Mouse (Mus musculus) CD4-positive, CD25-positive, alpha-beta regulatory T cell, adult 9 weeks (primary cell): ENCODE results near the gene Nup98. TPM values are rescaled to one million over a fixed set of nuclear protein-coding genes. Genes with fewer than 3 reads are reported as not detected.

ENCODE experiments used
- polyA plus RNA-seq: library from polyadenylated mRNA; unstranded; fragments of 100-300 nt; shearing (Covaris generic); gene quantifications from one replicate; pipeline ENCODE4 v1.2.1, GENCODE M21; 2017

Nup98 gene
- polyA plus RNA-seq = 19.9 TPM

DNA sequence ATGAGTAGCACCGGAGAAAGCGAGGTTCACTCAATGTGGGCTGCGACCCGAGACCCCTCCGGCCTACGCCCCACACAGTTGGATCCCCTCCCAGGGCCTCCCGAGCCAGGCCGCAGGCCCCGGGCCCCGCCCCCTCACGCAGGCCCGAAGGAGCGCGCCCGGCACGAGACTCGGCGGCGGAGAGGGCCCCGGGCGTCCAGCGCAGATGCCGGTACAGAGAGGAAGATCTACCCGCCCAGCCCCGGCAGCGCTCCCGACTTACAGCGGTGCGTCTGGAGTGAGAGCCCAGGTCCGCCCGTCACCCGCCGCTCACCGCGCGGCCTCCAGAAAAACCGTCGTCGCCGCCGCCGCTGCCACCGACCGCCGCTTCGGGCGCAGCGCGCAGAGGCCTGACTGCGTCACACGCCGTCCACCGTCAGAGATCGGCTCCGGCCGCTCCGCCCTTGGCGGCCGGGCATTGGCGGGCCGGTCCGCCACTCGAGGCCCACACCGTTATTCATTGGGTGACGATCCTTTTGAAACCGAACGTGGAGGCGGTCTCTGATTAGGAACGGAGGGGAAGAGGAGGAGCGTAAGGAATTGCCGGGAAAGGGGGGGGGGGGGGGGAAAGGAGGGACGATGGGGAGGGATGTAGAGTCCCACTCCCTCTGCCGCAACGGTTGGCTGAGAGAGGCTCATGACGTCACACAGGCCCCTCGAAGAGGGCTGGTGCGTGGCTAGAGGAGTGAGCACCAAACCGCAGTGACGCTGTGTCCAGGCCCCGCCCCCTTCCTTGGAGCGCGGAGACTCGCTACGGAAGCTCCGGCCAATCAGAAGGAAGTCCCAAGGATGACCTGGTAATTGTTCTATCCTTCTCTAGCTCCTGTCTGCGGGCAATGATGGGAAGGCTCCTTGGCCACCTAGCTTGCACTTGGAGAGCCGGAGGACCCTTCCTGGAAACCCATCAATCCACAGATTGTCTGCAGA lies at the start of gene Nup98, which contains the start of gene Pgap2:
Gene Nup98 (minus strand): TSS at position 421 of the 966 bp plus-strand sequence.
Gene Pgap2 (plus strand): TSS at position 453 of the 966 bp plus-strand sequence.

DNA sequence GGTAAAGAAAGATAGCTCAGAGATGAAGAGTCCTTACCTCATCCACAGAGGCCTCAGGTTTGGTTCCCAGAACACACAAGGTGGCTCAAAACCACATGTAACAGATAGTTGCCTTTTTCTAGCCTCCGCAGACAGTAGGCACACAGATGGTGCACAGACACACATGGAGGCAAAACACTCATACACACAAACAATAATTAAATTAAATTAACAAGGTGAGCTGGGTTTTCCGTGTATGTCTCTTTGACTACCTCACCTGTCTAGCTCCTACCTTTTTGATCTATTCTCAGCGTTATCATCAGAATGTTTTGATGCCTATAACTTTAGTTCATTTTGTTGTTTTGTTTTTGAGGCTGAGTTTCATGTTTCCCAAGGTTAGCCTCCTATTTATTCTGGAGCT lies 46.0 kb upstream of the Nup98 start, which contains the start of gene Rhog:
Gene Rhog (minus strand): TSS at position 101 of the 400 bp plus-strand sequence.

DNA sequence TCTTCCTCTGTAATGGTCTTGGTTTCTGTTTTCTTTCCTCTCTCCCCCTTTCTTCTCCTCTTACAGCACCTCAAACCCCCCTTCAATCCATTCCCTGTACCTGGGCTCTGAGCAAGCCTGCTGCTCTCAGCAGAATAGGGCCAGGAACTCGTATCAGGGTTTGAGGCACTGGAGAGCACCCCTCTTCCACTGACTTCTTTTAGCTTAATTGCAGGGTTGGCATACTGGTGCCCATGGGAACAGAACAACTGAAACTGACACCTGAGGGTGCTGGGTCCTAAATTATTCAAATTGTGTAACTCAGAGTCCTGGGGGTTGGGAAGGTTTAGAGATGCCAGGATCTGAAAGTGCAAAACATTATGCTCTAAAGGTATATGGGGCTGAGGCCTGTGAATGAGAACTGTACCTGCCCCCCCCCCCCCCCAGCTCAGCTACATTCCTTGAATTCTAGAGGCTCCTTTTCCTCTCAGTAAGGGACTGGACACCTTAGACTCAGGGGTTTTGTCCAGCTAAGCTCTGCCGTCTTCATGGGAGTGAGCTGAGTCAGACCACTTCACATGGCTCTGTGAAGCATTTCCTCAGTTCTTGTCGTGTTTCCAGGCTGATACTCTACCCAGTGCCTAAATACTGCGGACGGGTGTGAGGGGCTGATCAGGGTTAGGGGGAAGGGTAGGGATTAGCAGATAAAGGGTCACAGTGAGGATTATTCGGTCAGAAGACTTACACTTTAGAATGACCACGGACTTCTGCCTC lies 93.2 kb downstream of the Nup98 start, which contains the start of gene Chrna10:
Gene Chrna10 (minus strand): TSS at position 250 of the 753 bp plus-strand sequence.

DNA sequence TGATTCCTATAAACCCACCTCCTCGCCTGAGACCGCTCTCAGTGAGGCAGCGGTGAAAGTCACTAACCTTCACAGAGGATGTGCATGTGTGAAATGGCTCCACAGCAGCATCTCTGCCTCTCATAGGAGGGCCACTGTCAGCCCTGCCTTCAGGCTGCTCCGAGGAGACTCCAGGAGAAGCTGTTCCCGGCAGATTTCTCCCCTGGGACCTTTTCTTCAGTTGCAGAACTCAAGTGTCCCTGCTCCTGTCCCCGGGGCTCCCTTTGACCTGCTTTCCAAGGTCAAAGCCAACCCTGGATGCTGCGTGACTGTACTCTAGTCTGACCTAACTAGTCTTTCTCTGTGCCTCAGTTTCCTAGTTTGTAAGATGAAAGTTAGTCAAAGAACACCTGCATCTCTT lies 100.8 kb downstream of the Nup98 start, which contains the start of gene Art5:
Gene Art5 (minus strand): TSS at position 319 of the 400 bp plus-strand sequence.

DNA sequence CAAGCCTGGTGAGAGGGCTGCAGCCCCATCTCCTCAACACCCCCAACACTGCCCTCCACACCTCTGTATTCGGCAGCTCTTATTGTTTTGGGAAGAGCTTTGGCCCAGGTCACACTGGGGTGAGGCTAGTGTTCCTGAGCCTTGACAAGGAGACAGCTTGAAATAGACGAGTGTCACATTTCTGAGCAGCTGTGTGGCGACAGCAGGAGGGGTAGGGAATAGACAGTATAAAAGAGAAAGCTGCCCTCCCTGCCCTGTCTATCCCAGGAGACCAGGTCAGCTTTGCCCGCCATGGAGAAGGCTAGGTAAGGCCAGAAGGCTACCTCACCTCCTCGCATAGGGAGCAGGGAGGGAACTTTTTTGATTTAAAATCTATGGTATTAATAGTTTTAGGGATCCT lies 108.5 kb downstream of the Nup98 start, which contains the start of gene Art1:
Gene Art1 (plus strand): TSS at position 257 of the 400 bp plus-strand sequence.

DNA sequence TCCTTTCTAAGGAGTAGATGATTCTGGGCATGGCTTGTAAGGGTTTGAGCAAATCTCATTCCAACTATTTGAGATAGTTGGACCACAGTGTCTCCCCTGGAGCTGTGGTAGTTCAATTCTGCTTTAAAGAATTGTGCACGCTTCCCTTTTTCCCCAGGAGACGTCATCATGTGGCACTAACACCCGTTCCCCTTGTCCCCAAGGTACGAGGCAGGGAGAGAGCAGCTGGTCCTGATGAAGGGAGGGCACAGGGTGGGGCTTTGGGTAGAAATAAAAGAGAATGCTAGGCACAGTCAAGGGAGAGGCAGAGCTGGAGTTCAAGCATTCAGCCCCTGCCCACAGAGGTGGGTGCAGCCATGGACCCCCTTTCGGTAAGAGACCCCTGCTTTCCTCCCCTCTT lies 127.2 kb downstream of the Nup98 start, which contains the start of gene Trpc2:
Gene Trpc2 (plus strand): TSS at position 301 of the 400 bp plus-strand sequence.

Other genes with a start within 250 kb of the Nup98 start
- 4.6 TPM for gene Il18bp, start 191.5 kb downstream of the Nup98 start, polyA plus RNA-seq
- gene Rnf121, start 144.7 kb downstream of the Nup98 start, polyA plus RNA-seq = 27.3 TPM
- 29.3 TPM for gene Xndc1, start 144.7 kb downstream of the Nup98 start, polyA plus RNA-seq
- gene Xntrpc, start 144.5 kb downstream of the Nup98 start, polyA plus RNA-seq = 1.1 TPM
- not detected for gene Trpc2, start 127.1 kb downstream of the Nup98 start, polyA plus RNA-seq
- not detected for gene Art1, start 108.4 kb downstream of the Nup98 start, polyA plus RNA-seq
- gene Art5, start 100.7 kb downstream of the Nup98 start, polyA plus RNA-seq = 0.66 TPM
- gene Chrna10, start 93.3 kb downstream of the Nup98 start, polyA plus RNA-seq = not detected
- 51.5 TPM for gene Pgap2, start within 50 bp of the Nup98 start, polyA plus RNA-seq
- 314 TPM for gene Rhog, start 45.9 kb upstream of the Nup98 start, polyA plus RNA-seq
- gene Stim1, start 57.6 kb upstream of the Nup98 start, polyA plus RNA-seq = 91.4 TPM
- 42.2 TPM for gene Rrm1, start 231.5 kb upstream of the Nup98 start, polyA plus RNA-seq